Mouse (Mus musculus): Measurements from ENCODE around the gene Zmiz2. TPM values are rescaled to one million over a fixed set of nuclear protein-coding genes. Genes with fewer than 3 reads are reported as not detected.

Zmiz2 gene
- 44.4 and 49.9 TPM in 2 replicates for polyA plus RNA-seq (2012; rRNA removed)

GRCm38 (mm10) chr11:6388726-6389413 lies at the start of gene Zmiz2:
Gene Zmiz2 (plus strand): TSS chr11:6389074.

GRCm38 (mm10) chr11:6414751-6415550 lies 26.1 kb downstream of the Zmiz2 start, which contains the start of gene Ppia:
Gene Ppia (plus strand): TSS chr11:6415443.

GRCm38 (mm10) chr11:6444077-6444853 lies 55.4 kb downstream of the Zmiz2 start, which contains the start of gene H2afv:
Gene H2afv (minus strand): TSS chr11:6444443.

Other genes with a start within 250 kb of the Zmiz2 start
- 0.06 TPM in 1 of 2 replicates, not detected in the other for gene A730071L15Rik, start 189.0 kb upstream of the Zmiz2 start, polyA plus RNA-seq (2012; rRNA removed)
- gene Nudcd3, start 188.7 kb upstream of the Zmiz2 start, polyA plus RNA-seq (2012; rRNA removed): 14.1 and 16.8 TPM in 2 replicates
- 1.8 and 4.0 TPM in 2 replicates for gene Npc1l1, start 158.9 kb upstream of the Zmiz2 start, polyA plus RNA-seq (2012; rRNA removed)
- 9.3 and 11.1 TPM in 2 replicates for gene Ddx56, start 121.3 kb upstream of the Zmiz2 start, polyA plus RNA-seq (2012; rRNA removed)
- gene Tmed4, start 114.2 kb upstream of the Zmiz2 start, polyA plus RNA-seq (2012; rRNA removed): 52.7 and 52.8 TPM in 2 replicates
- 86.7 and 98.5 TPM in 2 replicates for gene Ogdh, start 97.4 kb upstream of the Zmiz2 start, polyA plus RNA-seq (2012; rRNA removed)
- gene Ppia, start 26.4 kb downstream of the Zmiz2 start, polyA plus RNA-seq (2012; rRNA removed): 121 and 182 TPM in 2 replicates
- gene H2afv, start 55.4 kb downstream of the Zmiz2 start, polyA plus RNA-seq (2012; rRNA removed): 8.1 and 10.3 TPM in 2 replicates
- 2.6 and 3.0 TPM in 2 replicates for gene Purb, start 86.8 kb downstream of the Zmiz2 start, polyA plus RNA-seq (2012; rRNA removed)
- 2.4 and 4.2 TPM in 2 replicates for gene Myo1g, start 131.9 kb downstream of the Zmiz2 start, polyA plus RNA-seq (2012; rRNA removed)
- 27.0 and 30.6 TPM in 2 replicates for gene Ccm2, start 157.8 kb downstream of the Zmiz2 start, polyA plus RNA-seq (2012; rRNA removed)
- gene Nacad, start 217.0 kb downstream of the Zmiz2 start, polyA plus RNA-seq (2012; rRNA removed): 5.1 and 6.4 TPM in 2 replicates
- gene Tbrg4, start 237.0 kb downstream of the Zmiz2 start, polyA plus RNA-seq (2012; rRNA removed): 64.8 and 67.6 TPM in 2 replicates
- gene Wap, start 249.6 kb downstream of the Zmiz2 start, polyA plus RNA-seq (2012; rRNA removed): not detected in 2 replicates

Data from stomach, adult 2 months (tissue).